Mouse (Mus musculus) heart, embryonic 16.5 days (tissue): ENCODE measurements at regions not wholly inside any gene's neighbourhood (a gene's known extent, or its start where the extent isn't known, plus 50 kb on each side); places are given as distances from the start of the nearest gene placed in this dataset.
"Not testable (repeated sequence)": the region's sequence is repeated elsewhere in the genome, so short reads cannot be mapped to it uniquely, and the experiment has no call there.

Experiments
- ATAC-seq: fragments of 200-750 bp; cut with Nextera tagmentation; replicated peaks from 2 replicates; pipeline ENCODE4 v1.8.0; 2017; ENCODE audit warnings: moderate number of reproducible peaks; ENCODE audit not compliant: insufficient read depth, low FRiP score; ENCODE audit errors: extremely low read depth
- H3K27ac ChIP-seq: fragments of 300-500 bp; sonication (generic); 2 replicates; pipeline ENCODE4 v1.5.1; 2014; ENCODE audit warnings: mild to moderate bottlenecking, low read length, control low read depth, moderate library complexity
- H3K27me3 ChIP-seq: fragments of 300-500 bp; sonication (generic); 2 replicates; pipeline ENCODE4 v1.6.1; 2014; ENCODE audit warnings: low read length, mixed read lengths; ENCODE audit not compliant: control insufficient read depth, insufficient read depth
- H3K36me3 ChIP-seq: fragments of 300-500 bp; sonication (generic); 2 replicates; pipeline ENCODE4 v1.6.1; 2014; ENCODE audit not compliant: control insufficient read depth, insufficient read depth
- H3K4me1 ChIP-seq: fragments of 300-500 bp; sonication (generic); 2 replicates; pipeline ENCODE4 v1.6.1; 2014; ENCODE audit warnings: low read length, mixed read lengths; ENCODE audit not compliant: control insufficient read depth, insufficient read depth
- H3K4me2 ChIP-seq: fragments of 300-500 bp; sonication (generic); 2 replicates; pipeline ENCODE4 v1.6.1; 2014; ENCODE audit warnings: low read depth, mild to moderate bottlenecking, control low read depth, low read length
- H3K4me3 ChIP-seq: fragments of 300-500 bp; sonication (generic); 2 replicates; pipeline ENCODE4 v1.5.1; 2014; ENCODE audit warnings: mild to moderate bottlenecking, control low read depth, low read length
- H3K9ac ChIP-seq: fragments of 300-500 bp; sonication (generic); 2 replicates; pipeline ENCODE4 v1.6.1; 2014; ENCODE audit warnings: low read length, control low read depth
- H3K9me3 ChIP-seq: fragments of 300-500 bp; sonication (generic); replicated peaks from 2 replicates; pipeline ENCODE4 v1.6.1; 2016; ENCODE audit warnings: low read length; ENCODE audit not compliant: control insufficient read depth
- WGBS: fragments of 180-500 bp; shearing (Covaris S2); extraction: QIAGEN DNeasy Blood & Tissue Kit; methylation state at CpG from one replicate; pipeline ENCODE4 v1.1.7; 2014; 5-methylcytosine and 5-hydroxymethylcytosine counted together

- no peak overlapping the region for H3K4me3 ChIP-seq
- H3K9ac ChIP-seq: no peak overlapping the region
- no peaks in the 10 kb centered on the region for H3K9me3 ChIP-seq
- H3K4me1 ChIP-seq: no peaks in the 10 kb centered on the region
- H3K4me2 ChIP-seq: no peak overlapping the region
- H3K27ac ChIP-seq: no peak overlapping the region
- no peaks in the 10 kb centered on the region for H3K36me3 ChIP-seq
- no peaks in the 10 kb centered on the region for H3K27me3 ChIP-seq
- WGBS: 71% methylated on average over 2 of the region's 2 CpGs
- no peak for ATAC-seq
These were observed 304.6 kb downstream of the Nek10 start for GRCm38 (mm10) chr14:15107795-15108321.

GRCm38 (mm10) chr14:15119745-15120144 lies 316.5 kb downstream of the Nek10 start:
- Histone ChIP-seq H3K9ac (no peak overlapping the region), H3K4me2 (no peak overlapping the region), H3K4me1 (no peaks in the 10 kb centered on the region), H3K9me3 (no peaks in the 10 kb centered on the region), H3K36me3 (no peaks in the 10 kb centered on the region), H3K27me3 (no peaks in the 10 kb centered on the region), H3K27ac (no peak overlapping the region), H3K4me3 (no peak overlapping the region)
- ATAC-seq: no peak
- 25% methylated on average over 2 of the region's 2 CpGs for WGBS

- H3K27ac ChIP-seq: no peak overlapping the region
These were observed 310.6 kb downstream of the Lrrc3b start for GRCm38 (mm10) chr14:15128157-15128556.

GRCm38 (mm10) chr14:15140871-15141270 lies 297.9 kb downstream of the Lrrc3b start:
- H3K9ac ChIP-seq, H3K4me1 ChIP-seq, H3K9me3 ChIP-seq, H3K4me3 ChIP-seq, H3K27ac ChIP-seq, H3K36me3 ChIP-seq, ATAC-seq, H3K27me3 ChIP-seq, H3K4me2 ChIP-seq: not testable (repeated sequence)
- 74% methylated on average over 1 of the region's 1 CpGs for WGBS

More at GRCm38 (mm10) chr14:15128157-15128556, 310.6 kb downstream of the Lrrc3b start:
- H3K4me3 ChIP-seq: no peak overlapping the region
- H3K4me1 ChIP-seq: no peaks in the 10 kb centered on the region
- no peaks in the 10 kb centered on the region for H3K36me3 ChIP-seq
- H3K9me3 ChIP-seq: no peaks in the 10 kb centered on the region
- H3K9ac ChIP-seq: no peak overlapping the region
- H3K27me3 ChIP-seq: no peaks in the 10 kb centered on the region
- WGBS: 72% methylated on average over 3 of the region's 3 CpGs
- ATAC-seq: no peak
- H3K4me2 ChIP-seq: no peak overlapping the region

- H3K4me1 ChIP-seq: no peaks in the 10 kb centered on the region
- no peaks in the 10 kb centered on the region for H3K36me3 ChIP-seq
- H3K27me3 ChIP-seq: no peaks in the 10 kb centered on the region
- no peak overlapping the region for H3K4me2 ChIP-seq
- H3K27ac ChIP-seq: no peak overlapping the region
- no peak overlapping the region for H3K4me3 ChIP-seq
- H3K9ac ChIP-seq: no peak overlapping the region
- 66% methylated on average over 1 of the region's 1 CpGs for WGBS
- no peak for ATAC-seq
- no peaks in the 10 kb centered on the region for H3K9me3 ChIP-seq
These were observed 295.9 kb downstream of the Lrrc3b start for GRCm38 (mm10) chr14:15142839-15143238.

GRCm38 (mm10) chr14:15148516-15148915 lies 290.3 kb downstream of the Lrrc3b start:
- no peaks in the 10 kb centered on the region for H3K4me1 ChIP-seq
- no peaks in the 10 kb centered on the region for H3K27me3 ChIP-seq
- H3K27ac ChIP-seq: no peak overlapping the region
- no peak overlapping the region for H3K9ac ChIP-seq
- H3K4me3 ChIP-seq: no peak overlapping the region
- no peaks in the 10 kb centered on the region for H3K36me3 ChIP-seq
- no peak overlapping the region for H3K4me2 ChIP-seq
- ATAC-seq: no peak
- no peaks in the 10 kb centered on the region for H3K9me3 ChIP-seq
- WGBS: 92% methylated on average over 1 of the region's 1 CpGs
